Mouse (Mus musculus): Measurements from ENCODE around the gene Oprd1.
A peak's percentile ranks its signal among the peaks of the same experiment; 100 is the strongest.

Gene Oprd1

DNA sequence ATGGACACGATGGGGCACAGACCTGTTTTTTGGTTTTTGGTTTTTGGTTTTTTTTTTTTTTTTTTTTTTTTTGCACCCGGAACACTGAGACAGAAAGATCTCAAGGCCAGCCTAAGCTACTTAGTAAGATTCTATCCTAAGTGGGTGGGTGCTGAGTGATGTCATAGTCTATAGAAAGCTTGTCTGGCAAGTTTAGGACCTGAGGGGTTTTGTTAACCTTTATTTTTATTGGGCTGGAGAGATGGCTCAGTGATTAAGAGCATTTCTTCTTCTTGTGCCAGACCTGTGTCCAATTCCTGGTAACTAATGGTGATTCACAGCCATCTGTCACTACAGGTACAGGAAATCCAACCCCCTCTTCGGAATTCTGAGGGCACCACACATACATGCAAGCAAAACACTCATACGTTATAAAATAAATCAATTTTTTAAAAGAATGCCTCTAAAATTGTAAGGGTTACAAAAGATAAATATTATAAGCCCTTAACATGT is 63.7 kb downstream of the Oprd1 start:
- DNase-seq (ENCODE audit: low read depth, low spot score): no peak

DNA sequence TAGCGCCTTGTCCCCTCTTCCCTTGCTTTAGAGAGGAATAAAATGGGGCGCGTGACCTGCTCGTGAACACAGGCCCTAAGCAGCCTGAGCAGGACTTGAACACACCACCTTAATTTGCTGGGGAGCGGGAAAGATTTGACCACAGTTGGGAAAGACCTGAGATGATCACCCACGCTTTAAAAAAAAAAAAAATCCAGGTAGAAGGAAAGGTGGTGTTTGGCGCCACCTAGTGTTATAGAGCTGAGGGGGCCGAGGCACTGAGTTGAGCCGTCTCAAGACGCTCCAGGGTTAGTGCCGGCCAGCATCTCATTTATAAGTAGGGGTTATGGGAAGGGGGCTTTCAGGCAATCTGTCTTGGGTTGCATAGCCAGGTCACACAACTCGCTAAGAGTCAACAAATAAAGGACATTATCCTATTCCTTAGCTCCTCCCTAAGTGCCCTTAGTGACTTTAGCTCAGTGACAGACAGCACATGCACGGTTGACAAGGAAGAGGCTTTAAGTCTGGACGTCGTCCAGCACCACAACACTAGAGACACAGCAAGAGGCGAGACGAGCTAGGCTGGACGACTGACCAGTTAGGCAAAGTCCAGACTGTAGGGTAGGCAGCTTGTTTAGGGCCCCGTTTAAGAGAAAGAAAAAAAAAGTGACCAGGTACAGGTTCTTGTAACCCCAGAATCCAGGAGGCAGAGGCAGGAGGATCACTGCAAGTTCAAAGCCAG is 64.6 kb downstream of the Oprd1 start:
- peak; percentile 66 for DNase-seq (ENCODE audit: low read depth, low spot score)

DNA sequence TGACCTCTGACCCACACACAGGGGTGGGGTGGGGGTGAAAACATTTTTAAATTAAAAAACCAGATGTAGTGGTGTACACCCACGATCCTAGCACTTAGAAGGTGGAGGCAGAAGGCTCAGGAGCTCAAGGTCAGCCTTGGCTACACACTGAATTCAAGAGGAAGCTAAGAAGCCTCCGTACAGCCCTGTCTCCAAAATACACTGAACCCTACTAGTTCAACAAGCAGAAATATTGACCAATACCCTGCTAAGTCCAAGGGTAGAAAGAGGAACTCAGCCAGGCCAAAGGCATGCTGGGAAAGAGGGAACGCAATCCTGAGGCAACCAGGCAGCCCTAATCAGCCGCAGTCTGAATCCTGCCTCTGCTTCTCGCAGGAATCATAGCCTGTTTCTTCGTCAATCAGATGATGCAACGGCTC is 66.0 kb downstream of the Oprd1 start:
- DNase-seq (ENCODE audit: low read depth, low spot score): no peak

DNA sequence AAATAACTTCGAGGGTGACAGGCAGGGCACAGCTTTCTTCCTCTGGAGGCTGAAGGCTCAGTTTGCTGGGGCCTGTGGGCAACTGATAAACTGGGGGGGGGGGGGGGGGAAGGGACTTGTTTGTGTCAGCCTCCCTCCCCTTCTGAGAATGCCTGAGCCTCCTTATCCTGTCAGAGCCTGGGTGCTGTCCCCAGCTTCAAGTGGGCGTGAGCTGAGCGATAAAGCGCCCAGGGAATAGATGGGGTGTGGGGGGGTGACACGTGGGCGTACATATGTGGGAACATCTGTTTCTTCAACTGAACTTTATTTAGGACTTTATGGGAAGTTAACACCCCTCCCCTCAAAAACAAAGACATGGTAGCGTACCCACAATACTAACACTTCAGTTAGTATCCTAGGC is 66.8 kb downstream of the Oprd1 start:
- DNase-seq (ENCODE audit: low read depth, low spot score): no peak

DNA sequence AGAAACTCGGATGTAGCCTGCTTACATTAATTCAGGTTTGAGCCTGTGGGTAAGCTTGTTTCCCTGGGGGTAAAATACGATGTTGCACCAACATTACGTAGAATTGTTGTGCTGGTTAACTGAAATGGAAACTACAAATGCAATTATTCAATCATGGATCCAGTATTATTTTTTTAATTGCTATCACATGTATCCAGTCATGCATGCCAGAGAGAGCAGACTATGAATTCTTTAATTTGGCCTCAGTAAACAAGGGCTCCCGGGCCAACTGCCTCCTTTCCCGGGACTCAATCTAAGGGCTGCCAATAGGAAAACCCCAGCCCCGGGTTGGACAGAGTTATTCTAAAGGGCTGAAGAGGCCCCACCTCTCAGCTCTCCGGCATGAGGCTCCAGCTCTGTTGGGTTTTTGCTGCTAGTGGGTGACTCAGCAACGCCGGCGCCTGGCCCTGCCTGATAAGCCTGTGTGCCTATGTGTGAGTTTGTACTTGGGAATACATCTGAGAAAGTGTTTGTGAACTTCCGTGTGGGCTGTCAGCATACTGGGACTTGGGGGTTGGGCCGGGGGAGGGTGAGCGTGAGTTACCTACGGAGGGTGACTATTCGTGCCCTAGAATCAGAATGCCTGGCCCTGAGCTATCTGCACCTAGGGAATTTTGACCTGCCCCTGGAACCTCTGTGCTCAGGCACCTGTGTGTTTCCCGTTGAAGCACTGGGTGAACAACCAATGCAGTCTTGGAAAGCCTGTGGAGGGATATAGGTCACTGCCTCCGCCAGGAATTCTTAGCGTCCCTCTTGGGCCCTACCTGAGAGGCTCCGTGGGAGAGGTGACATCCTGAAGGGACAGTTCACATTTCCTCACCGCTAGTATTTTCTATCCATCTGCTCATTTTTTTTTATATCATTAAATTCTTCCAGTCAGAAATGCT is 67.5 kb downstream of the Oprd1 start:
- DNase-seq (ENCODE audit: low read depth, low spot score): peak; percentile 55

DNA sequence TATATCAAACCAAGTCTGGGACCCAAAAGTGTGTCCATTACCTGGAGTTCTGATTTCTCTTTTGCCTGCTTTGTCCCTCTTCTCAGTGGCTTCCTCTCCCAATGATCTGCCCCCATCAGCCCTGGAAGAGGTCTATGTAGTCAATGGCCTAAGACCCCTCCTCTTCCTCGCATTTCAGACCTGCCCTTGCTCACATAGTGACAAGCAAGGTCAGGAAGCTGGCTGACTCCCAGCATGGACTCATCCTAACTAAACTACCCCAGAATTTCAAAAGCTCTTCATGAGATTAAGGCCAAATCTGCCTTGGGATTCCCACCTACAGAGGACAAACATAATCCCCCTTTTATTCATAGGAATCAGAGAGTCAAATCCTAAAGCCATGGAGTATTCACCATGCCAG is 68.5 kb downstream of the Oprd1 start:
- DNase-seq (ENCODE audit: low read depth, low spot score): no peak

DNA sequence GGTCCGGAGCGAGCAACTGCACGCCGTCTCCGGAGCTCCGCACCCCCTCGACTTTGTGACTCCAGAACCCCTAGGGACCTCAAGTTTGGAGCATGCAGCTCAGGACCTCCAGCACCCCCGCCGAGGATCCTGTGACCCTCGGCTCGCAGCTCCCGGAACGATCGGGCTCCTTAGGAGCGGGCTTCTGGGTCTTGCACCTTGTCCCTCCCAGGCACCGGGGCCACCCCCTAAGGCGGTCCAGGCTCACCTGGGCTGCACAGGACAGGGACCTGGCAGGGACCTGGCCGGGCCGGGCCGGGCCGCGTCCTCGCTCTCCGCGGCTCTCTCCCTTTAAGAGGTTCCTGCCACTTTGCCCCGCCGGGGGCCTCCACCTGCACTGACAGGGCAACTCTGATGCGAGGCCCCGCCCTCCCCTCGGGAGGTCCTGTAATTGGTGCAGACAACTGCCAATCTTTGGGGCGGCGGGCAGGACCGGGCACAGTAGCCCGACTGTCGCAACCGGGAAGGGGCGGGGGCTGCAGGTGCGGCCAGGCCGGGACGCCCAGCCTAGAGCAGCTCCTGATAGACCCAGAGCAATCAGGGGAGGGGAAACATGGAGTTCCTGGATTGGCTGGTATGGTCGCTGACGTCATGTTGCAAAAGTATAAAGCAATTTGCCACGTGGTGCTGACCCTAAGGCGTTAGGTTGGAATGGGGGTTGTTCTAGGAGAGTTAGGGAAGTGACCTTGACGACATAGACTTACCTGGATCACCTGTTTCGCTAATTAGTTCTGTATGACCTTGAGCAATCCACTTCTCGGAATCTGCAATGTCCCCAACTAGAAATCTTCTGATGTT is 69.1 kb downstream of the Oprd1 start, which contains the start of gene Epb41:
Gene Epb41 (minus strand): TSS at position 389 of the 837 bp plus-strand sequence.
- DNase-seq (ENCODE audit: low read depth, low spot score): peak; percentile 99

DNA sequence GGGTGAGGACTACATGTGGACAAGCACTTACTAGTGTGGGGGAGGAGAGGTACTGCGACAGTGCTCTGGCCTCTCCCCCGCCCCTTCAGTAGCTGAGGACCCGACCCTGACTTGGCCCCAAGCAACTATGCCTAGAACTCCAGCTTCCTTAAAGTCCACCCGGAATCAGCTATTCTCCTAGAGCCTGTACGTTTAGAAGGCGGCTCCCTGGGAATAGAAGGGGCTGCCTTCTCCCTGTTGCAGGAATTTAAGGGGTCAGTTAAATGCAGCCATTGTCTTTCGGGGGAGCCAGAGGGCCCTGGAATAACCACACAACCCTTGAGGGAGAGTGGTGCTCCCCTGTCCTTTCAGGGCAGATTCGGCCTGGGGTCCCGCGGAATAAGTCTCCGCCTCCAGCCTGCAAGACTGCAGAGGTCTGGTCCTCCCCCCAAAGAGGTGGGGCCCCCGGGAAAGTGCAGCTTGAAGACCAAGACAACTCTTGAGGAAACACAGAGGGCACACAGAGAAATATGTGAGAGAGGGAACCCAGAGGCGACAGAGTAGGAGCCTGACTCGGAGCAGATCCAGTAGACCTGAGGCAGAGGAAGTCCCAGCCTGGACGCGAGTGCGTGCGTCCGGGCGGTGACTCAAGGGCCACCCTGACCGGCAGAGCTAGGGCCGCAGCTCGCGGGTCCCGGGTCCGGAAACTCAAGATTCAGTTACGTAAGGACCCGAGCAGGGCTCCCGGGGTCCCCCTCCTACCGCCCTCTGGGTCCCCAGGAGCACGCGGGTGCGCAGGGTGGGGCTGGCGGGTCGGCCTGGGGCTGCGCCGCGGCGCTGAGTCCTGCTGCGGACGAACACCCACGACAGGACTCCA is 70.0 kb downstream of the Oprd1 start, which contains the start of gene Gm10300:
Gene Gm10300 (plus strand): TSS at position 621 of the 856 bp plus-strand sequence.
- peak; percentile 59 for DNase-seq (ENCODE audit: low read depth, low spot score)

DNA sequence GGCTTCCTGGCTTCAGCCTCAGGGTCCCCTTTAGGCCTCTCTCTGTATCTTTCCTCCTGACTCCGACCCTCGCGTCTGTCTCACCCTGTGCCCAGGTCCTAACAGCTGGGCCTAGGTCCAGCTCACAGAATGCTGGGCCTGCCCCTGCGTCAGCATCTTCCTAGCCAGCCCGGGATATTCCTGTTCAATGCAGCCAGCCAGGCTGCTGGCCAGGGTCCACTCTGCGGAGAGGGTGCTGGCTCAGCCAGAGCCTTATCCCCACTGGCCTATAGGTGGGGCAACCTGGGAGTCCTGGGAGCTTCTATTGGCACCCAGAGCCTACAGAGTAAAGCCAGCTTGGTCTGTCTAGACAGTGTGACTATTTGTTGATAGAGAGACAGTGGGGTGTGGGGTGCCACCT is 71.3 kb downstream of the Oprd1 start:
- no peak for DNase-seq (ENCODE audit: low read depth, low spot score)

DNA sequence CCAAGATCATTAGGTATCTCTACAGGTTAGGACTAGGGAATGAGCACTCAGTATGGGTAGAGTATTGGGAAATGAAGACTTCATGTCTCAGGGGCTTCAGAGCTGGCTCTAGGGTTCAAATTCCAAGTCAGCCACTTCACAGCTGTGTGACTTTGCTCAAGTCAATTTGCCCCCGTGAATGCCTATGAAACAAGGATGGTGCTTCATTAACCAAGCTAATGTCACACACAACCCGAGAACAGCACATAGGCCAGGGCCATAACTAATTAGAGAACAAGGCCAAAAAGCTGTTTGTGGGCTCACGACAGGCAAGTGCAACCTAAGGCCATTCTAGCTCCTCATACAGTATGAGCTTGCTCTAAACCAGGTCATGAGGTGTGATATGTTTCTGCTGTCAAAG is 72.1 kb downstream of the Oprd1 start:
- no peak for DNase-seq (ENCODE audit: low read depth, low spot score)

DNA sequence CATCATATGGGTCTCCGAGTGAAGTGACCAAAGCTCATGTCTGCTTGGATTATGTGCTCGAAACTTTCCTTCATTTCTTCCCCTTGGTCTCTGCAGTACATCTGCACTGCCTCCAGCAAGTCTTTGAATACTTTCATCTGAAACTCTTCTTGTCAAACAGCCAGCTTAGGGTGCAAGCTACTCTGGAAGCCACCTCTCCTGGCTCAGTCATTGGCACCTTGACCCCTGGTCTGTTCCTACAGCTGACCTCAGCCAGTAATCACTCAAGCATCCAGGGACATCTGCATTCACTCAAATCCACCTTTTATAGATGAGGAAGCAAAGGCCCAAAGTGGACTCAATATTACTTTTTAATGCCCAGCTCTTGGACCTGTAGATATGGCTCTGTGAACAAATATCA is 72.6 kb downstream of the Oprd1 start:
- no peak for DNase-seq (ENCODE audit: low read depth, low spot score)

DNA sequence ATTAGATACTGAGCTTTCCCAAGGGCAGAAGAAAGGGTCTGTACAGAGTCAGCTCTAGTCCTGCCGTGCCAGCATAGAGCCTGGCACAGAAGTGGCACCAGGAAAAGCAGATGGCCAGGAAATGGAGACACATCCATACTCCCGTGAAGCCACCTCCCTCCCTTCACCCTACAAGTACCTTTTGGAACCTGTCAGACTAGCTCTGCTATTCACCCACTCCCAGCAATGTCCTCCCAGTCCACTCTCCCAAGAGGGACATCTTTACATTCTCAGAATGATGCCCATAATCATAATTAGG is 76.4 kb downstream of the Oprd1 start:
- DNase-seq (ENCODE audit: low read depth, low spot score): no peak

DNA sequence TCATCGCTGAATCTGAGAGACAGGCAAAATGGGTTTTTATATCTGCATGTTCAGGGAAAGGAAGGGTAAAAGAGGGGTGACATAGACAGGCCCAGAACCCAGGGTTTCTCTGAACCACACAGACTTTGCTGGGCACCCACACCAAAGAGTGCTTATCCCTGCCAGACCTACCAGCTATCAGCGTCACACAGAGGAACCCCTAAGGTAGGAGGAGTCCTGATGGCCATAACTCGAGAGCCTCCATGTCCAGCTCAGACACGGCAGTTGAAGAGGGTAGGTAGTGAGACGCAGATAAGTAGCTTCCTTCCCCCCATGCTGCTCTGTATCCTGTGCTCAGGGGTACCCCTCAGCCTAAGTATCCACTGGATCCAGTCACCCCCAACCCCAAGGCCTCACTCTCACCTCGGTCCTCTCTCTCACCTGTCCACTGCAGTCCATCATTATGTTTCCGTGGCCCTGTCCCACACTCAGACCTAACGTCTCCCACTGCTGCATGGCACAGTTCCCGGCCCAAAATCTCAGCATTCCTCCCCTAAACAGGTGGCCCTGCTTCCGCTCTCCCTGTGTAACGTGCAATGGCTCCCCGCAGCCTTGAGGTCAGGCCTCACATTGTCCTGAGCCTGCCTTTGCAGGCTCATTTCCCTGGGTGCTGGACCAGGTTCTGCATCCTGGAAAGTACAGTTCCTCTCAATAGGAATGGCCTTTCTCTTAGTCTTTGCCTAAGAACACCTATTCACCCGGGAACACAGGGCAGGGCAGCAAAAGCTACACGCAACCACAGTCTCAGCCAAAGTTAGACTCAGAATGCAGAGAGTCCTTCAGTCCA is 77.0 kb downstream of the Oprd1 start:
- DNase-seq (ENCODE audit: low read depth, low spot score): no peak

DNA sequence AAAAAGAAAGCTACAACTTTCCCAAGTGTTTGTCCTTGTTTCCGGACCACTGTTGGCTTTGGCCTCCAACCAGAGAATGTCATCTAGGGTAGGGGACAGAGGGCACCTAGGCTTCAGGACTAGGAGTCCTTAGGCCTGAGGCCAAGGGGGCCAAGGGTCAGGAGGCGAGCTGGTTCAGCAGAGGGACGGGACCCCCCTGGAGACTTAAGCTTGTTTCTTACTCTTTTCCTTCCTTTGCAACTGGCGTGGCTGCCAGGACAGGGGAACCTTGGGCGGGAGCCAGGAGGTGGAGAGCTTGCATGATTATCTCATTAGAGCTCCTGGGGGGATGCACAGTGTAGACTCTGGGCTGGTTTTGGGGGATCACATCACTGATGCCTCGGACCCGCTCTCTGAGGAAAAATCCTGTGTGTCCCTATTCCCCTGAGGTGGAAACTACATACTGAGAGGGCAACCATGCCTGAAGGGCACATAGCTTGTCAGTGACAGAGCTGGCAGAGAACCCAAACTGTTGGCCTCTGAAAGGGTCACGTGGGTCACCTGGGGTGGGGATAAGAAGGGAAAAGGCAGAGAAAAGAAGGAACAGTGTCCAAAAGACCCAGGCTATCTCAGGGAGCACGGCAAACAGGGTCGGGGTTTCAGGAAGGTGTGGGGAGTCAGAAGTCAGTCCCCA is 78.0 kb downstream of the Oprd1 start:
- no peak for DNase-seq (ENCODE audit: low read depth, low spot score)

DNA sequence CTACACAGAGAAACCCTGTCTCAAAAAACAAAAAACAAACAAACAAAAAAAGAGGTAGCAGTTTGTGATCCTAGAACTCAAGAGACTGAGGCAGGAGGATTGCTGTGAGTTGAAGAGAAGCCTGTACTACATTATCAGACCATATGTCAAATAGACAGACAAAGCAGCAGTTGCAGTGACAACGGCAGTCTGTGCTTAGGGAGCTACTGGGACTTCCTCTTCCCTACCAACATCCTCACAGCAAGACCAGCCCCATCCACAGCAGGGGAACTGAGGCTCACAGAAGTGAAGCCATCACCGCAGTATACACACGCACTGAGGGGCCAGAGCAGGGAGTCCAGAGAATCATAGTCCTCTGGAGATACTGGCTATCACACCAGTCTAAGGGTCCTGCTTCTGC is 78.7 kb downstream of the Oprd1 start:
- no peak for DNase-seq (ENCODE audit: low read depth, low spot score)

DNA sequence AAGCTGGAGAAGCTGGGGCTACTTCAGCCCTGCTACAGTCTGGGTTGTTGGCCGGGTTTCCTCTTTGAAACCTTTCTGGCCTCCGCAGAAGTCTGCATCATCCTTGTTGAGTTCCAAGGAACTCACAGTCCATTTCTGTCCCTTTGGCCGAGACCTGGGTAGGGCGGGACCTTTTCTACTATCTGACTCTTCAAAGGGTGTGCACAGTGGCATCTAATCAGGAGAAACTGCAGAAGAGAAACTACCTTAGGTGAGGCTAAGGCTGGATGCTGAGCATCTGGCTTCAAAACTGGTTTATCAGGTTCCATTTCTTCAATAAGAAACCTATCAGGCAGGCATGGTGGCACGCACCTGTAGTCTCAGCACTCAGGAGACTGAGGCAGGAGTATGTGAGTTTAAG is 79.7 kb downstream of the Oprd1 start:
- no peak for DNase-seq (ENCODE audit: low read depth, low spot score)

DNA sequence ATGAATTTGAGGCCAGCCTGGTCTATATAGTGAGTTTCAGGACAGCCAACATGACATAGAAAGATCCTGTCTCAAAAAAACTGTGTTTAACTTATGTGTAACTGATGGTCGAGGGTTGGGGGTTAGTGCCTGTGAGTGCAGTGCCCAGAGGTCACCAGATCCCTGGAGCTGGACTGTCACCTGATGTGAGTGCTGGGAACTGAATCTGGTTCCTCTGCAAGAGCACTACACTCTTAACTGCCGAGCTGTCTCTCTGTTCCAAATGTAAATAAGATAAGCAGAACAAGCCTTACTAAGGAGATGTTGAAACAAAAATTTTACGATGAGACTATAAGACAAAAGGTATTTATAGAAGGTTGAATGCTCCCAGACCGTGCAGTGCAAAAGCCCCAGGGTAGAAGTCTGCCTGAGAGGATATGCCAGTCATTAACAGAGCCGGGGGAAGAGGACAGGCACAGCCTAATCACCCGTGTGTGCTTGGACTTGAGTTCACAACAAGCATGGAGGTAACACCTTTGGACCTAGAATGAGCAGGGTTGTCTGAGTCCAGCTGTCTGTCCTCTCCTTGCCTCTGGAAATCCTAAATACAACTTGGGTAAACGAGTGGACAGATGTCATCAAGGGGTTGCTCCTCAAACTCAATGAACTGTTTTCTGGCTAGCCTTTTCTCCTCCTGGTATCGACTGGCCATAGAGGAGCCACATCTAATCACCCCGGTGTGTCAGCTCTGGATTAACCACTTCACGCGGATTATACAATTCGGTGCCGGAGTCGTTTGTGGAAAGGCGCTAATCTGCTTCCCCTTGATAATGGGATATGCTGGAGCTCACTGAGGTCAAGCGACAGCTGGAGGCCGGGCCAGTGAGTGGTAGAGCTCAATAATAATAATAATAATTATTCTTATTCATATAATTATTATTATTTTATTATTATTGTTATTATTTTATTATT is 81.1 kb downstream of the Oprd1 start:
- no peak for DNase-seq (ENCODE audit: low read depth, low spot score)

DNA sequence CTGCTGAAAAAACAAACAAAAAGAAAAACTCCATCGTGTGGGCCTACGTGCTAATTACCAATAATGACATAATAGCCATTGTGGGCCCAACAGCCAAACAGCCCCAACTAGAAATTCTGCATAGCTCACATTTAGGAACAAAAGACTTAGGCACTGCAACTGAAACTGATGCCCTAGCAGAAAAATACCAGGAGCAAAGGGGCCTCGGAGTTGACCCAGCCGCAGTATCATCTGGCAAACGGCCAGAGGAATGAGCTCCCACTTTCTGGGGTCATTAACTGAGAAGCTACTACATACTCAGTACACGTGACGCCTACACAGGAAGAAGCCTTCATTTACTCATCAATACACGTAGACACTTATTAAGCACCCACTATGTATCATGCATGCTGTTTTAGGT is 82.0 kb downstream of the Oprd1 start:
- no peak for DNase-seq (ENCODE audit: low read depth, low spot score)
